Mouse (Mus musculus) cerebellum, adult 2 months (tissue): ENCODE measurements around the gene Chchd3. TPM values are rescaled to one million over a fixed set of nuclear protein-coding genes. Genes with fewer than 3 reads are reported as not detected.

Experiments
- DNase-seq, 2 experiments: peaks; one replicate each; pipeline ENCODE4 v3.0.0; 2021
- H3K27ac ChIP-seq: fragments of 200-500 bp; 2 replicates; pipeline ENCODE4 v1.5.1; 2012; ENCODE audit warnings: low read length, control low read depth, inconsistent platforms; ENCODE audit not compliant: insufficient read depth
- H3K27me3 ChIP-seq: fragments of 200-500 bp; 2 replicates; pipeline ENCODE4 v1.6.1; 2012; ENCODE audit warnings: inconsistent platforms, mild to moderate bottlenecking, low read length, moderate library complexity; ENCODE audit not compliant: control insufficient read depth, insufficient read depth
- H3K4me1 ChIP-seq: fragments of 200-500 bp; 2 replicates; pipeline ENCODE4 v1.6.1; 2011; ENCODE audit warnings: low read length; ENCODE audit not compliant: control insufficient read depth, insufficient read depth
- H3K4me3 ChIP-seq: fragments of 200-500 bp; replicated peaks from 2 replicates; pipeline ENCODE3; 2011; ENCODE audit warnings: mild to moderate bottlenecking, low read depth, low read length, control low read depth; ENCODE audit not compliant: insufficient read depth
- CTCF ChIP-seq: fragments of 200-500 bp; IDR thresholded peaks from 2 replicates; pipeline ENCODE4 v1.5.1; 2011; ENCODE audit warnings: low read depth, mild to moderate bottlenecking, control low read depth, low read length, moderate library complexity, borderline replicate concordance; ENCODE audit not compliant: insufficient read depth
- POLR2A ChIP-seq: fragments of 200-500 bp; IDR thresholded peaks from 2 replicates; pipeline ENCODE4 v1.6.1; 2011; ENCODE audit warnings: low read length, control low read depth, borderline replicate concordance; ENCODE audit not compliant: insufficient read depth
- WGBS: fragments of 180-500 bp; shearing (Covaris S2); methylation state at CpG from one replicate; pipeline ENCODE4 v1.1.7; 2018; 5-methylcytosine and 5-hydroxymethylcytosine counted together
- polyA plus RNA-seq: library from polyadenylated mRNA; depleted of rRNA; stranded (reverse); fragments of >200 nt; gene quantifications from 2 replicates; pipeline ENCODE4 v1.2.3, GENCODE M21; 2012

Chchd3 gene
- polyA plus RNA-seq, 1 experiment = 157 TPM

- Histone ChIP-seq H3K4me1 (no peaks in the 10 kb centered on the region), H3K27ac (no peak overlapping the region), H3K4me3 (no peak overlapping the region), H3K27me3 (no peaks in the 10 kb centered on the region)
- no peak for DNase-seq
- WGBS = 94% methylated on average over 1 of the region's 1 CpGs
- TF ChIP-seq POLR2A (no peak), CTCF (no peak)
Measured at GRCm38 (mm10) chr6:32996597-32996996, 63.5 kb downstream of the Chchd3 start.

- Histone ChIP-seq H3K4me3 (no peak overlapping the region), H3K27ac (no peak overlapping the region), H3K27me3 (no peaks in the 10 kb centered on the region), H3K4me1 (0 out of 2 replicates have a peak, but pooled peaks cover 2% of the 10 kb centered on the region)
- DNase-seq = no peak
- TF ChIP-seq CTCF = no peak
- no peak for TF ChIP-seq POLR2A
- WGBS = 94% methylated on average over 1 of the region's 1 CpGs
Measured at GRCm38 (mm10) chr6:32993847-32994246, 66.2 kb downstream of the Chchd3 start.

- Histone ChIP-seq H3K4me1 (0 out of 2 replicates have a peak, but pooled peaks cover 2% of the 10 kb centered on the region), H3K27ac (no peak overlapping the region), H3K27me3 (no peaks in the 10 kb centered on the region), H3K4me3 (no peak overlapping the region)
- 82% methylated on average over 12 of the region's 12 CpGs for WGBS
- TF ChIP-seq POLR2A (no peak), CTCF (no peak)
- DNase-seq = no peak
Measured at GRCm38 (mm10) chr6:32990061-32990633, 69.9 kb downstream of the Chchd3 start.

- no peak for DNase-seq
- no peaks in the 10 kb centered on the region for H3K27me3 ChIP-seq
- 96% methylated on average over 8 of the region's 8 CpGs for WGBS
Measured at GRCm38 (mm10) chr6:32988561-32988960, 71.5 kb downstream of the Chchd3 start.

GRCm38 (mm10) chr6:32983876-32984275, 76.2 kb downstream of the Chchd3 start:
- DNase-seq = no peak
- TF ChIP-seq CTCF = no peak
- Histone ChIP-seq H3K27me3 (no peaks in the 10 kb centered on the region), H3K27ac (no peak overlapping the region), H3K4me1 (no peaks in the 10 kb centered on the region; the same call in none of the 2 replicates), H3K4me3 (no peak overlapping the region)
- WGBS = 89% methylated on average over 5 of the region's 5 CpGs

More at GRCm38 (mm10) chr6:32988561-32988960, 71.5 kb downstream of the Chchd3 start:
- 0 out of 2 replicates have a peak, but pooled peaks cover 2% of the 10 kb centered on the region for H3K4me1 ChIP-seq
- H3K27ac ChIP-seq = no peak overlapping the region
- TF ChIP-seq CTCF (no peak), POLR2A (no peak)
- no peak overlapping the region for H3K4me3 ChIP-seq

- Histone ChIP-seq H3K27me3 (no peaks in the 10 kb centered on the region), H3K4me1 (peaks cover 2% of the 10 kb centered on the region), H3K27ac (no peak overlapping the region), H3K4me3 (no peak overlapping the region)
- TF ChIP-seq CTCF (no peak), POLR2A (no peak)
- no peak for DNase-seq
- WGBS = 91% methylated on average over 11 of the region's 11 CpGs
Measured at GRCm38 (mm10) chr6:32981253-32981652, 78.8 kb downstream of the Chchd3 start.

- H3K27ac ChIP-seq = no peak overlapping the region
- WGBS = 97% methylated on average over 3 of the region's 3 CpGs
- no peak for DNase-seq
- TF ChIP-seq CTCF = no peak
- no peak for TF ChIP-seq POLR2A
- peaks cover 2% of the 10 kb centered on the region for H3K4me1 ChIP-seq
- no peaks in the 10 kb centered on the region for H3K27me3 ChIP-seq
- no peak overlapping the region for H3K4me3 ChIP-seq
Measured at GRCm38 (mm10) chr6:32978811-32979210, 81.2 kb downstream of the Chchd3 start.

- no peak for DNase-seq
- Histone ChIP-seq H3K4me3 (no peak overlapping the region), H3K27ac (no peak overlapping the region), H3K4me1 (peaks cover 5% of the 10 kb centered on the region), H3K27me3 (no peaks in the 10 kb centered on the region)
- no peak for TF ChIP-seq CTCF
- no peak for TF ChIP-seq POLR2A
Measured at GRCm38 (mm10) chr6:32971926-32972325, 88.1 kb downstream of the Chchd3 start.

- H3K4me3 ChIP-seq = no peak overlapping the region
- WGBS = 90% methylated on average over 2 of the region's 2 CpGs
- H3K4me1 ChIP-seq = peaks cover 5% of the 10 kb centered on the region
- DNase-seq = no peak
- TF ChIP-seq POLR2A = no peak
- no peak for TF ChIP-seq CTCF
- no peak overlapping the region for H3K27ac ChIP-seq
- no peaks in the 10 kb centered on the region for H3K27me3 ChIP-seq
Measured at GRCm38 (mm10) chr6:32968971-32969370, 91.1 kb downstream of the Chchd3 start.
